Mouse (Mus musculus) kidney, adult 2 months (tissue): ENCODE measurements around the gene Sdc4. TPM values are rescaled to one million over a fixed set of nuclear protein-coding genes. Genes with fewer than 3 reads are reported as not detected.
A peak's percentile ranks its signal among the peaks of the same experiment; 100 is the strongest.

Source experiments
- DNase-seq: peaks from one replicate; pipeline ENCODE4 v3.0.0; 2021
- H3K27ac ChIP-seq: fragments of 200-500 bp; 2 replicates; pipeline ENCODE4 v1.5.1; 2012; ENCODE audit warnings: low read depth, low read length, control low read depth, inconsistent platforms; ENCODE audit not compliant: insufficient read depth
- H3K27me3 ChIP-seq: fragments of 200-500 bp; replicated peaks from 2 replicates; pipeline ENCODE4 v1.6.1; 2012; ENCODE audit warnings: mild to moderate bottlenecking, moderate library complexity, low read length, inconsistent platforms; ENCODE audit not compliant: control insufficient read depth, insufficient read depth
- H3K36me3 ChIP-seq: fragments of 200-500 bp; 2 replicates; pipeline ENCODE4 v1.6.1; 2012; ENCODE audit warnings: mild to moderate bottlenecking, moderate library complexity, low read length, inconsistent platforms; ENCODE audit not compliant: control insufficient read depth, insufficient read depth
- H3K4me1 ChIP-seq: fragments of 200-500 bp; 2 replicates; pipeline ENCODE4 v1.6.1; 2011; ENCODE audit warnings: low read length; ENCODE audit not compliant: control insufficient read depth, insufficient read depth
- H3K4me3 ChIP-seq: fragments of 200-500 bp; 2 replicates; pipeline ENCODE4 v1.5.1; 2011; ENCODE audit warnings: mild to moderate bottlenecking, low read depth, low read length, control low read depth; ENCODE audit not compliant: insufficient read depth
- CTCF ChIP-seq: fragments of 200-500 bp; conservative IDR thresholded peaks from 2 replicates; pipeline ENCODE4 v1.5.1; 2011; ENCODE audit warnings: low read depth, mild to moderate bottlenecking, control low read depth, low read length, moderate library complexity, mixed read lengths; ENCODE audit not compliant: insufficient read depth, insufficient read length
- POLR2A ChIP-seq: fragments of 200-500 bp; IDR thresholded peaks from one replicate; pipeline ENCODE4 v1.6.1; 2011; ENCODE audit warnings: low read depth, low read length, control low read depth
- WGBS: fragments of 180-500 bp; shearing (Covaris S2); methylation state at CpG from one replicate; pipeline ENCODE4 v1.1.7; 2018; 5-methylcytosine and 5-hydroxymethylcytosine counted together
- polyA plus RNA-seq: library from polyadenylated mRNA; depleted of rRNA; stranded (reverse); fragments of >200 nt; gene quantifications from 2 replicates; pipeline ENCODE4 v1.2.3, GENCODE M21; 2012

The Sdc4 gene
- polyA plus RNA-seq, 1 experiment, result 212 TPM

DNA sequence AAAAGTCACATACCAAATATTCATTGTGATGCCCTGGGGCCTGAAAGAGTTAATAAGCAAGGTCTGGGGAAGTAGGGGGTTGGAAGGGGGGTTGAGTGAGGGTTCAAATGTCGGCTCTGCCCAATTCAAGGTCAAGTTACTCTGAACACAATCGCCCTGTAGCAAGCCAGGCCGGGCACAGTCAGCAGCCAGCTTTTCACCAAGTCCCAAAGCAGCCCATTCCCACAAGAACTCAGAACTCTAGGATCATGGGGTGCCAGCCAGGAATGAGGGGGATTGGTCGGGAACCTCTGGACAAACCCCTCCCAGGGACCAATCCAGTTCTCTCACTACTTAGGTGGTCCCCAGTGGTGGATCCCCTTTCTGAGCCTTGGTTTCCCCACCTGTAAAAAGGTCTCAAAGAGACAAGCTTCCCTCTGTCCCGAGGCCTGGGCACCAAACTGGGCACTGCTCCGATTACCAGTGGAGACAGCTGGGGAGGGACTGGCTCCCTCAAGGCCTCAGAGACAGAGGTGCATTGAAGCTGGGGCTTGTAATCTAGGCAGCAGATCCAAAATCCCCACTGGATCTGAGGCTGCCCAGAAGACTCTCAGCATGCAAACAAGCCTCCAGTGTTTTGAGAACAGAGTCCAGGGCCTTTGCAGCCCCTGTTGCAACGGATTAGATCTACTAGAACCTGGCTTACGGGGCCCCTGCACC lies 7.3 kb downstream of the Sdc4 start:
- H3K4me3 ChIP-seq, result peak overlapping the region; percentile 24; the same call in 1 of the 2 replicates
- 14% methylated on average over 8 of the region's 8 CpGs for WGBS
- peak; percentile 58 for DNase-seq
- H3K27me3 ChIP-seq, result no peaks in the 10 kb centered on the region
- H3K36me3 ChIP-seq, result no peaks in the 10 kb centered on the region; the same call in 1 of the 2 replicates
- H3K4me1 ChIP-seq, result peaks cover 54% of the 10 kb centered on the region
- TF ChIP-seq CTCF (no peak), POLR2A (no peak)
- peak overlapping the region; percentile 98 for H3K27ac ChIP-seq

DNA sequence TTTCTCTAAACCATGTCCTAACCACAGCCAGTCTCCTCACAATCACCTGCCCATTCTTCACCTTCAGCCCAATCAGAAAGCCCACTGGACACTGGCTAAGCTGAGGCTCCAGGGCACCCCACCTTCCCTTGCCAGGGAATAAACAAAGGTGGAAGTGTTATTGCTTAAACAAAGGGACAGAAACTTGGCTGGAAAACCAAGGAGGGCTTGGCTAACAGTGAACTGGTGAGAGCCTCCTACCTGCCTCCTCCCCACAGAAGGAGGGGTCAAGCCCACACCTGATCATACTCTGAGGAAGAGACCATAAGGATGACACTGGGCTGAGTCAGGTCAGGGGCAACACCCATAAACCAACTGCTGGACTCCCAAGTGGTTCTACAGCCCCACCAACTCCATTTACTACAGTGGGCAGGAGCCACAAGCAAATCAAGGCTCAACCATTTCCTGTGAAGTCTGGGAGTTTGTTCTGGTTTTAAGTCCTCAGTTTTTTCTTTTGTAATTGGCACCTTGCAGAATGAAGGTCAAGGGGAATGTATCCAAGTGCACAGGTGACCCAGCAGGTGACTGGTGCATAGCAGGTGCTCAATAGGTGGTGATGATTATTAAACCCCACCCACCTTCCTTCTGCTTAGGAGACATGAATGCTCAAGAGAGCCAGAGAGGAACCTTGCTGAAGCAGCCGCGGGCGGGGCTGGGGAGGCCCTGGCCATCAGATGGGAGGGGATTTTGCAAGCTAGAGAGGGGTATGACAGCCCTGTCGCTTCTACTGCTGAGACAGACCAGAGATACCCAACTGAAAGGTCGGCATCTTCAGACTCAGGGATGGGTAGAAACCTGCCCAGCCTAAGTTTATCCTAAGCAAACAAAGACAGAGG lies 8.2 kb downstream of the Sdc4 start:
- WGBS, result 10% methylated on average over 5 of the region's 5 CpGs
- H3K27ac ChIP-seq, result peak overlapping the region; percentile 98
- no peaks in the 10 kb centered on the region for H3K27me3 ChIP-seq
- peaks cover under 1% of the 10 kb centered on the region; the same call in 1 of the 2 replicates for H3K36me3 ChIP-seq
- DNase-seq, result peak; percentile 81
- no peak overlapping the region; the same call in 1 of the 2 replicates for H3K4me3 ChIP-seq
- TF ChIP-seq POLR2A (no peak), CTCF (no peak)
- H3K4me1 ChIP-seq, result peaks cover 57% of the 10 kb centered on the region

DNA sequence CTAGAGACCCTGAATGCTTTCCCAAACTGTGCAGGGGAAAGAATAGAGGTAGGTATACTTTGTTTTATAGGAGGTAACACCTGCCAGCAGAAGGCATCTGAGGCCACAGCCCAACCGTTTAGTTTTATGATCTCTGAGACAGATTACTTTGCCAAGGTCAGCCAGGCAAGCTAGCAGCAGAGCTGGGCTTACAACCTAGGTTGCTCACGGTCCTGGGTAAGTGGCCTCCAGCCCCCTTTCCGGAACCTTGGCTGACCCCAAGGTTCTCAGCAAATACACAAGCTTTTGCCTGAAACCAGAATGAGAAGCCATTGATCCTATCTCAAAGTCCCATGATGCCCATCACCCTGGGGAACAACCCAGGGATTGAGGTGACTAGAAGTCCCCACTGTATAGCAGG lies 9.0 kb downstream of the Sdc4 start:
- 16% methylated on average over 3 of the region's 3 CpGs for WGBS
- H3K4me1 ChIP-seq, result peaks cover 58% of the 10 kb centered on the region
- H3K36me3 ChIP-seq, result peaks cover 2% of the 10 kb centered on the region; the same call in 1 of the 2 replicates
- peak; percentile 67 for DNase-seq
- H3K27ac ChIP-seq, result peak overlapping the region; percentile 98
- H3K4me3 ChIP-seq, result no peak overlapping the region; the same call in 1 of the 2 replicates
- H3K27me3 ChIP-seq, result no peaks in the 10 kb centered on the region
- TF ChIP-seq POLR2A, result no peak
- TF ChIP-seq CTCF, result no peak

- Histone ChIP-seq H3K27me3 (no peaks in the 10 kb centered on the region), H3K27ac (peak overlapping the region; percentile 98), H3K4me3 (peak overlapping the region; percentile 14; the same call in 1 of the 2 replicates), H3K4me1 (peaks cover 56% of the 10 kb centered on the region), H3K36me3 (peaks cover 7% of the 10 kb centered on the region; the same call in 1 of the 2 replicates)
- TF ChIP-seq CTCF, result no peak
- no peak for TF ChIP-seq POLR2A
- no peak for DNase-seq
- 37% methylated on average over 9 of the region's 9 CpGs for WGBS
Observed at GRCm38 (mm10) chr2:164433278-164433895, 10.3 kb downstream of the Sdc4 start.

GRCm38 (mm10) chr2:164432541-164433191 lies 11.0 kb downstream of the Sdc4 start:
- no peaks in the 10 kb centered on the region for H3K27me3 ChIP-seq
- 10% methylated on average over 22 of the region's 22 CpGs for WGBS
- peak overlapping the region; percentile 98 for H3K27ac ChIP-seq
- peaks cover 54% of the 10 kb centered on the region for H3K4me1 ChIP-seq
- H3K36me3 ChIP-seq, result peaks cover 10% of the 10 kb centered on the region
- H3K4me3 ChIP-seq, result peak overlapping the region; percentile 18
- TF ChIP-seq POLR2A (no peak), CTCF (no peak)
- peak; percentile 78 for DNase-seq

- peaks cover 12% of the 10 kb centered on the region for H3K36me3 ChIP-seq
- peak overlapping the region; percentile 98 for H3K27ac ChIP-seq
- WGBS, result 31% methylated on average over 9 of the region's 9 CpGs
- no peak overlapping the region for H3K4me3 ChIP-seq
- no peak for TF ChIP-seq CTCF
- TF ChIP-seq POLR2A, result peak; percentile 28
- peak; percentile 89 for DNase-seq
- H3K27me3 ChIP-seq, result no peaks in the 10 kb centered on the region
- peaks cover 54% of the 10 kb centered on the region for H3K4me1 ChIP-seq
Observed at GRCm38 (mm10) chr2:164431676-164432465, 11.8 kb downstream of the Sdc4 start.
